22 mouse cellular contexts compared by ENCODE assay signal in genomic region chr11:74422019-74422418, GRCm38 (mm10).
DNase-seq lines count a peak whose midpoint lies in the region; ATAC-seq and TF ChIP-seq lines count a peak whose summit lies in the region.
"Had no signal": no experiment of that assay in that cellular context is flagged by ENCODE, and none has a peak within 500 bp of the region (broad histone marks: within the 10 kb centered on the region; RNA-seq: fewer than 3 reads in every experiment).

No protein-coding gene starts in this region.

- no peak for TF ChIP-seq RAD21 in CH12.LX (IDR thresholded peaks at IDR 0.05; ENCODE audit: low read depth, low read length)
- TF ChIP-seq RAD21 in MEL (IDR thresholded peaks at IDR 0.05; ENCODE audit: low read depth, low read length) = no peak

- TF ChIP-seq POLR2A in heart, adult 2 months (IDR thresholded peaks at IDR 0.05; ENCODE audit: insufficient read depth, low read depth, low read length) = no peak
- no peak for TF ChIP-seq POLR2A in CH12.LX (IDR thresholded peaks at IDR 0.05; ENCODE audit: low read depth, low read length)
- TF ChIP-seq POLR2A in MEL (IDR thresholded peaks at IDR 0.05; ENCODE audit: control insufficient read depth in 1 of 2, insufficient read depth in 1 of 2, low read depth in 1 of 2, low read length in 2 of 2, poor library complexity in 1 of 2) = no peak

- intact Hi-C loops in heart, adult 2 months (cut with DNase I) = no loop called here

- H3K27me3 ChIP-seq in heart, adult 2 months (ENCODE audit: control insufficient read depth, insufficient read depth, low read length) = no peaks in the 10 kb centered on the region
- H3K27me3 ChIP-seq in CH12.LX (replicated peaks) (no peaks in the 10 kb centered on the region), MEL (ENCODE audit: control insufficient read depth in 1 of 2, insufficient read depth in 2 of 2, low read length in 2 of 2) (no peaks in the 10 kb centered on the region)
- no peaks in the 10 kb centered on the region for H3K27me3 ChIP-seq in midbrain, postnatal 0 days (ENCODE audit: insufficient read depth, low read length)
- H3K27me3 ChIP-seq: Patski had no signal

- in situ Hi-C loops in CH12.LX (cut with MboI; ENCODE audit: low pct_ligation_motif_present, low pct_unique_long_range_greater_than_20kb, low sequenced_read_pairs) = no loop called here

- no peak overlapping the region for H3K4me3 ChIP-seq in heart, adult 2 months
- H3K4me3 ChIP-seq in CH12.LX (replicated peaks in 1 of 3; ENCODE audit: low read depth in 2 of 3, low read length in 2 of 3, poor library complexity in 1 of 3) (no peak overlapping the region), MEL (ENCODE audit: control insufficient read depth in 1 of 2, insufficient read depth in 1 of 2, low read depth in 2 of 2, low read length in 2 of 2) (no peak overlapping the region)
- H3K4me3 ChIP-seq in midbrain, postnatal 0 days (ENCODE audit: low read depth, low read length) = no peak overlapping the region

- peaks cover 4% of the 10 kb centered on the region; the same call in 1 of the 2 replicates for H3K4me1 ChIP-seq in heart, adult 2 months (ENCODE audit: control insufficient read depth, insufficient read depth, low read length)
- peaks cover 0 to 9% of the 10 kb centered on the region in 2 experiments; a peak in 2 of 4 replicates for H3K4me1 ChIP-seq in CH12.LX (ENCODE audit: control insufficient read depth in 1 of 2, insufficient read depth in 2 of 2)
- H3K4me1 ChIP-seq in MEL (ENCODE audit: control insufficient read depth in 1 of 2, insufficient read depth in 2 of 2, low read length in 2 of 2) = no peaks in the 10 kb centered on the region
- H3K4me1 ChIP-seq in midbrain, postnatal 0 days (ENCODE audit: insufficient read depth, low read length) = no peaks in the 10 kb centered on the region

- 88% methylated on average over 6 of the region's 6 CpGs for WGBS in heart, adult 2 months
- WGBS in midbrain, postnatal 0 days = 93% methylated on average over 6 of the region's 6 CpGs

- DNase-seq in heart, adult 11 months = peak; percentile 27
- no peak for DNase-seq in heart, adult 2 months
- DNase-seq in CH12.LX (ENCODE audit: extremely low read depth) = no peak
- DNase-seq in MEL (ENCODE audit: low read depth, low spot score) = peak; percentile 34
- DNase-seq in midbrain, postnatal 0 days (ENCODE audit: low spot score) = no peak
- DNase-seq in adrenal gland, postnatal 36 days = no peak
- DNase-seq: adrenal gland, adult 2 months; adrenal gland, adult 8-10 months; adrenal gland, postnatal 10 days; adrenal gland, postnatal 14 days; adrenal gland, postnatal 25 days; B cell, adult 2 months; cerebellum, adult 11 months; cerebellum, adult 11-12 months; cerebellum, adult 18-20 months; cerebellum, adult 2 months; cerebellum, adult 8-10 months; cerebellum, adult 9-10 months had no signal

- no peak overlapping the region for H3K4me2 ChIP-seq in CH12.LX (ENCODE audit: insufficient read depth, low read depth, poor library complexity, severe bottlenecking)
- no peak overlapping the region for H3K4me2 ChIP-seq in midbrain, postnatal 0 days (ENCODE audit: low read depth, low read length, poor library complexity, severe bottlenecking)

- no peak for TF ChIP-seq EP300 in heart, adult 2 months (IDR thresholded peaks at IDR 0.05; ENCODE audit: insufficient read depth, low read depth, low read length)
- TF ChIP-seq EP300 in CH12.LX (IDR thresholded peaks at IDR 0.05; ENCODE audit: low read length) = no peak
- no peak for TF ChIP-seq EP300 in MEL (IDR thresholded peaks at IDR 0.05; ENCODE audit: low read depth in 1 of 2, low read length in 2 of 2)

- no peak for ATAC-seq in midbrain, postnatal 0 days (ENCODE audit: low FRiP score)
- ATAC-seq: activated CD4-positive, CD25-positive, alpha-beta regulatory T cell, adult 4 months; CD4-positive, CD25-positive, alpha-beta regulatory T cell, adult 4 months; Patski had no signal

- dilution Hi-C loops in CH12.LX (cut with MboI; ENCODE audit: extremely low pct_ligation_motif_present, extremely low pct_unique_long_range_greater_than_20kb, low sequenced_read_pairs) = no loop called here

- H3K9me3 ChIP-seq in CH12.LX (replicated peaks; ENCODE audit: low read length) (no peaks in the 10 kb centered on the region), MEL (replicated peaks; ENCODE audit: insufficient read depth, low read length) (no peaks in the 10 kb centered on the region)
- H3K9me3 ChIP-seq in midbrain, postnatal 0 days (ENCODE audit: low read length) = no peaks in the 10 kb centered on the region
- H3K9me3 ChIP-seq: G1E had no signal

- no peaks in the 10 kb centered on the region for H3K79me2 ChIP-seq in heart, adult 2 months (replicated peaks; ENCODE audit: control insufficient read depth, insufficient read depth, low read length)
- no peaks in the 10 kb centered on the region; the same call in 1 of the 2 replicates for H3K79me2 ChIP-seq in CH12.LX (replicated peaks; ENCODE audit: control insufficient read depth, extremely low read depth, insufficient read depth, poor library complexity, severe bottlenecking)
- H3K79me2 ChIP-seq in MEL (ENCODE audit: control insufficient read depth, insufficient read depth, low read length, poor library complexity) = no peaks in the 10 kb centered on the region

- no peaks in the 10 kb centered on the region for H3K36me3 ChIP-seq in heart, adult 2 months (ENCODE audit: control insufficient read depth, insufficient read depth, low read length)
- peaks cover 70 to 94% of the 10 kb centered on the region in 2 experiments for H3K36me3 ChIP-seq in CH12.LX (replicated peaks in 1 of 2; ENCODE audit: control insufficient read depth in 1 of 2, insufficient read depth in 1 of 2, low read length in 1 of 2)
- no peaks in the 10 kb centered on the region for H3K36me3 ChIP-seq in MEL (ENCODE audit: control insufficient read depth in 1 of 2, insufficient read depth in 2 of 2, low read length in 2 of 2)
- peaks cover 3% of the 10 kb centered on the region; the same call in 1 of the 2 replicates for H3K36me3 ChIP-seq in midbrain, postnatal 0 days (ENCODE audit: insufficient read depth, low read length)

- no peak overlapping the region for H3K27ac ChIP-seq in heart, adult 2 months
- no peak overlapping the region for H3K27ac ChIP-seq in CH12.LX (ENCODE audit: insufficient read depth, low read depth)
- no peak overlapping the region for H3K27ac ChIP-seq in MEL (ENCODE audit: control insufficient read depth, low read depth, low read length)
- no peak overlapping the region for H3K27ac ChIP-seq in midbrain, postnatal 0 days (ENCODE audit: low read depth, low read length)

- H3K9ac ChIP-seq in heart, adult 2 months (ENCODE audit: low read depth, low read length) = no peak overlapping the region
- H3K9ac ChIP-seq in CH12.LX (ENCODE audit: insufficient read depth, low read depth) = no peak overlapping the region
- H3K9ac ChIP-seq in MEL (ENCODE audit: control insufficient read depth, low read depth, low read length, poor library complexity, severe bottlenecking) = no peak overlapping the region
- no peak overlapping the region for H3K9ac ChIP-seq in midbrain, postnatal 0 days (replicated peaks; ENCODE audit: low read length, poor library complexity, severe bottlenecking)

- no peak for TF ChIP-seq CTCF in heart, adult 2 months (IDR thresholded peaks at IDR 0.05)
- no peak for TF ChIP-seq CTCF in CH12.LX (conservative IDR thresholded peaks at IDR 0.05 in 1 of 2, IDR thresholded peaks at IDR 0.05 in 1 of 2; ENCODE audit: low read depth in 2 of 2, low read length in 2 of 2)
- no peak for TF ChIP-seq CTCF in MEL (IDR thresholded peaks at IDR 0.05 in 2 of 3, conservative IDR thresholded peaks at IDR 0.05 in 1 of 3; ENCODE audit: control insufficient read depth in 1 of 3, insufficient read depth in 1 of 3, low read depth in 2 of 3, low read length in 3 of 3, poor library complexity in 1 of 3, severe bottlenecking in 1 of 3)
- TF ChIP-seq CTCF in midbrain, postnatal 0 days (IDR thresholded peaks at IDR 0.05) = no peak

TF ChIP-seq in CH12.LX, 34 proteins besides CTCF, POLR2A, EP300 and RAD21:
- peak; percentile 51; the same call in 1 of the 2 replicates for TF ChIP-seq BHLHE40 (IDR thresholded peaks at IDR 0.05; ENCODE audit: low read depth, low read length)
- TF ChIP-seq ZKSCAN1 (IDR thresholded peaks at IDR 0.05; ENCODE audit: borderline replicate concordance, low read depth, low read length) = no peak

TF ChIP-seq in MEL, 35 proteins besides CTCF, POLR2A, EP300 and RAD21:
- TF ChIP-seq BHLHE40 (IDR thresholded peaks at IDR 0.05; ENCODE audit: borderline replicate concordance, low read depth, low read length) (peak; percentile 85), GATA1 (IDR thresholded peaks at IDR 0.05; ENCODE audit: low read depth, low read length) (no peak), MAX (IDR thresholded peaks at IDR 0.05; ENCODE audit: low read length) (0 out of 2 replicates have a peak, but pooled peaks have one; percentile 24), MYC (IDR thresholded peaks at IDR 0.05; ENCODE audit: low read depth, low read length) (peak; percentile 69; the same call in 1 of the 2 replicates), MEF2A (IDR thresholded peaks at IDR 0.05; ENCODE audit: extremely low read depth, insufficient replicate concordance, low read depth, low read length, poor library complexity, severe bottlenecking) (no peak), E2F4 (IDR thresholded peaks at IDR 0.05; ENCODE audit: borderline replicate concordance, low read depth, low read length) (no peak), USF2 (IDR thresholded peaks at IDR 0.05; ENCODE audit: borderline replicate concordance in 1 of 2, insufficient read depth in 1 of 2, low read depth in 1 of 2, low read length in 2 of 2) (no peak), ZKSCAN1 (IDR thresholded peaks at IDR 0.05; ENCODE audit: low read depth, low read length) (no peak), SMC3 (IDR thresholded peaks at IDR 0.05; ENCODE audit: low read depth, low read length) (no peak), SIN3A (IDR thresholded peaks at IDR 0.05; ENCODE audit: low read length) (no peak), CHD2 (IDR thresholded peaks at IDR 0.05; ENCODE audit: low read length) (no peak), ELF1 (IDR thresholded peaks at IDR 0.05; ENCODE audit: low read depth, low read length) (no peak), MAFK (IDR thresholded peaks at IDR 0.05; ENCODE audit: borderline replicate concordance, low read depth, low read length) (no peak), USF1 (IDR thresholded peaks at IDR 0.05; ENCODE audit: low read depth, low read length) (no peak)

Comparison
In these comparisons a context has a peak if more than half of its experiments do, and no peak if none do; other contexts are left out.
1. DNase-seq: peak in heart, adult 11 months (single experiment) and MEL (single experiment); none in heart, adult 2 months (0 of 2), CH12.LX (single experiment), midbrain, postnatal 0 days (single experiment) and adrenal gland, postnatal 36 days (0 of 2).